Mouse (Mus musculus): ENCODE data around the gene Rspo3. TPM values are rescaled to one million over a fixed set of nuclear protein-coding genes. Genes with fewer than 3 reads are reported as not detected.
A peak's percentile ranks its signal among the peaks of the same experiment; 100 is the strongest.

Rspo3 gene
- total RNA-seq, 2 experiments from 2014 or later = 0.96 to 2.2 TPM

DNA sequence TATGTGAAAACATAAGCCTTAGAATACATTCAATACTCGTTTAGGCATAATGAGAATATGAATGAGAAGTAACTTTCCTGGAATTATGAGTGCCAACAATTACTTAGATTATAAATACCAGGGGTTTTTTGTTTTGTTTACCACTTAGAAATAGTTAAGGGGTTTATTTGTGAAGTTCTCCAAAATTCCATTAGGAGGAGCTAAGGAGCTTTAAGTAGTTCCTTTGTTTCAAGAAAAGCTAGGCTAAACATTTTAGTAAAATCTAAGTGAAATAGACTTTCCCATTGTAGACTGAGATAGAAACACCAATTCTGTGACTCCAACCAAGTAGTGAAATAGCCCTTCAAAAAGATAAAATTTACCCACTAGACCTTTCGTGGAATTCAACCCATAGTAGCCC lies 76.0 kb downstream of the Rspo3 start:
- DNase-seq = no peak
- intact Hi-C loops (cut with DNase I) = no loop called here

GRCm38 (mm10) chr10:29445076-29445475 lies 90.6 kb downstream of the Rspo3 start:
- intact Hi-C loops (cut with DNase I) = no loop called here
- DNase-seq = no peak

DNA sequence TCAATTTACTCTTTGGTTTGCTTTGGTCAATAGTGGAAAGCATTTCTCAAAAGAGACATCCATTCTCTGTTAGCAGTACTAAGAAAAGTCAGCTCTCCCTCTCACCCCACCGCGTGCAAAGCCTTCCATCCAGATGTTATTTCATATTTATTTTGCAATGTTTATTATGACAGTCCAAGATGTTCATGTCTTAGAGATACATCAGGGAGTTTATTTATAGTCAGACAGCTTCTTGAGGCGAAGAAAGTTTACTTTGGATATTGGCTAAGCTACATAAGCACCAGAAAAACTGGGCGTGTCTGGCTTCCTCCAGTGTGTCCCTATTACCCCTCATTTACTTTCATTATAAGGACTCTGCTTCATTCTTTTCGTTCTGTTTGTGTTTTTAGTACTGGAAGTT lies 94.4 kb downstream of the Rspo3 start:
- intact Hi-C loops (cut with DNase I) = no loop called here

DNA sequence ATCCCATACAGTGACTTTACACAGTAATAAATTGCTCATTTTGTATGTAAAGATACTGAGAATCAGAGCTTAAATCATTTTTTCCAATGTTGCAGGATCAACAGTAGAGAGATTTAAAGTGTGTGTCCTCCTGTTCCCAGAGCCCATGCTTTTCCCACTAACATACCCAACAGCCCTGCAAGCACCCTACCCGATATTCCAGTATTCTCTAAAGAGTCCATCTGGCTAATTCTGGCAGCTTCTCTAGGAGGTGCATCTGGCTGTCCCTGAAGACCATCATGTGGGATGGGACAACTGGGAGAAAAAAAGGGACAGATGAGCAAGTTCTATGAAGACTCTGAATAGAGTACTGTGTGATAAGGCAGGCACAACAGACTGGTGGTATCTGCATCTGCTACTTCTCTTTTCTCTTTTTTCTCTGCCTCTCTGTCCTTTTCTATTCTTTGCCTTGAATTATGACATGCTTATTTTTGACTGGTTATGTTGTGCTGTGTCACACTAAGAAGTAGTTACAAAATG lies 102.7 kb downstream of the Rspo3 start:
- DNase-seq = no peak
- intact Hi-C loops (cut with DNase I) = no loop called here

More for the DNA sequence above, 94.4 kb downstream of the Rspo3 start:
- DNase-seq = no peak

- DNase-seq = no peak
- intact Hi-C loops (cut with DNase I) = no loop called here
These were observed 109.0 kb downstream of the Rspo3 start for GRCm38 (mm10) chr10:29426660-29427059.

DNA sequence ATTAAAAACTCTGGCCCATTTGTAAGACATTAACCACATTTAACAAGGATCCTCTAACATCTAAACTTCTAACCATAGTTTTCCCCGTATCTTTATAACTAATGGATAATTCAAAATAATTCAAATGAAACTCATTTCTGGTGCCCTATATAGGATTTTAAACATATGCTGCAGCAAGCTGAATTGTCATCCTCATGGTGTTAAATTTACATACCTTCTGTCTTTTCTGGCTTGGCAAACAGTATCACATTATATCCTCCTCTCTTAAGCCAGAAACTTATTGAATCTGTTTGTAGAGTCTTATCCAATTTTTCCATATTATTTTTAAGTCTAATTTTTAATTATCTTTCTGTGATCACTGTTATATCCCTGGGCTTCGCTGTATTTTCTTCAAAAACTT lies 111.1 kb downstream of the Rspo3 start:
- no peak for DNase-seq
- intact Hi-C loops (cut with DNase I) = no loop called here

GRCm38 (mm10) chr10:29414361-29414760 lies 121.3 kb downstream of the Rspo3 start:
- peak in 1 of 2 experiments; percentile 17 for DNase-seq
- intact Hi-C loops (cut with DNase I) = no loop called here

- DNase-seq = no peak
- intact Hi-C loops (cut with DNase I) = no loop called here
These were observed 132.9 kb downstream of the Rspo3 start for GRCm38 (mm10) chr10:29402656-29403268.

Other genes with a start within 250 kb of the Rspo3 start
- gene Echdc1, start 222.7 kb downstream of the Rspo3 start, total RNA-seq (2021) = 10 to 100 TPM; 27.9 to 30.7 TPM
- 10 to 100 TPM; 42.3 to 52.5 TPM for gene Rnf146, start 173.4 kb downstream of the Rspo3 start, total RNA-seq (2021)